Mouse (Mus musculus) MEL (cell line): ENCODE measurements at regions not wholly inside any gene's neighbourhood (a gene's known extent, or its start where the extent isn't known, plus 50 kb on each side); places are given as distances from the start of the nearest gene placed in this dataset.
A peak's percentile ranks its signal among the peaks of the same experiment; 100 is the strongest.

Source experiments
- CHD2 ChIP-seq: IDR thresholded peaks from 2 replicates; pipeline ENCODE4 v1.6.1; 2011; ENCODE audit warnings: low read length, improper control_type of control experiment
- CTCF ChIP-seq, 3 experiments: IDR thresholded peaks in 2 of 3; conservative IDR thresholded peaks in 1 of 3; 2 replicates each; pipeline ENCODE4 v1.5.1; 2011 to 2012; ENCODE audit warnings: low read length in 3 of 3, low read depth in 2 of 3, mild to moderate bottlenecking in 2 of 3, improper control_type of control experiment in 1 of 3, inconsistent platforms in 1 of 3, mixed read lengths in 1 of 3, moderate library complexity in 1 of 3; ENCODE audit not compliant: control insufficient read depth in 1 of 3, insufficient read depth in 1 of 3, poor library complexity in 1 of 3, severe bottlenecking in 1 of 3
- HCFC1 ChIP-seq: IDR thresholded peaks from 2 replicates; pipeline ENCODE4 v1.6.1; 2012; ENCODE audit warnings: low read depth, mild to moderate bottlenecking, inconsistent platforms, low read length, improper control_type of control experiment, moderate library complexity
- MAX ChIP-seq: IDR thresholded peaks from 2 replicates; pipeline ENCODE4 v1.6.1; 2011; ENCODE audit warnings: low read length, improper control_type of control experiment
- MEF2A ChIP-seq: IDR thresholded peaks from 2 replicates; pipeline ENCODE4 v1.6.1; 2014; ENCODE audit warnings: low read depth, mild to moderate bottlenecking, inconsistent platforms, low read length, improper control_type of control experiment; ENCODE audit not compliant: poor library complexity, insufficient replicate concordance, severe bottlenecking; ENCODE audit errors: extremely low read depth
- NRF1 ChIP-seq: IDR thresholded peaks from 2 replicates; pipeline ENCODE4 v1.6.1; 2014; ENCODE audit warnings: low read depth, mild to moderate bottlenecking, inconsistent platforms, low read length, improper control_type of control experiment, moderate library complexity; ENCODE audit not compliant: poor library complexity, insufficient read depth, severe bottlenecking
- POLR2AphosphoS5 ChIP-seq: IDR thresholded peaks from 2 replicates; pipeline ENCODE4 v1.6.1; 2012; ENCODE audit warnings: low read depth, borderline replicate concordance, mild to moderate bottlenecking, inconsistent platforms, low read length, moderate library complexity, mixed read lengths
- SIN3A ChIP-seq: IDR thresholded peaks from 2 replicates; pipeline ENCODE4 v1.6.1; 2012; ENCODE audit warnings: low read length, improper control_type of control experiment, inconsistent platforms
- TAL1 ChIP-seq: IDR thresholded peaks from 2 replicates; pipeline ENCODE4 v1.6.1; 2012; ENCODE audit warnings: mild to moderate bottlenecking, inconsistent platforms, low read length, moderate library complexity, mixed read lengths
- TBP ChIP-seq: IDR thresholded peaks from 2 replicates; pipeline ENCODE4 v1.8.0; 2011; ENCODE audit warnings: low read depth, low read length, improper control_type of control experiment
- ZKSCAN1 ChIP-seq: IDR thresholded peaks from 2 replicates; pipeline ENCODE4 v1.6.1; 2012; ENCODE audit warnings: low read depth, mild to moderate bottlenecking, inconsistent platforms, low read length, improper control_type of control experiment, moderate library complexity
- ZNF384 ChIP-seq: IDR thresholded peaks from 2 replicates; pipeline ENCODE4 v1.6.1; 2012; ENCODE audit warnings: low read depth, mild to moderate bottlenecking, inconsistent platforms, low read length, improper control_type of control experiment

DNA sequence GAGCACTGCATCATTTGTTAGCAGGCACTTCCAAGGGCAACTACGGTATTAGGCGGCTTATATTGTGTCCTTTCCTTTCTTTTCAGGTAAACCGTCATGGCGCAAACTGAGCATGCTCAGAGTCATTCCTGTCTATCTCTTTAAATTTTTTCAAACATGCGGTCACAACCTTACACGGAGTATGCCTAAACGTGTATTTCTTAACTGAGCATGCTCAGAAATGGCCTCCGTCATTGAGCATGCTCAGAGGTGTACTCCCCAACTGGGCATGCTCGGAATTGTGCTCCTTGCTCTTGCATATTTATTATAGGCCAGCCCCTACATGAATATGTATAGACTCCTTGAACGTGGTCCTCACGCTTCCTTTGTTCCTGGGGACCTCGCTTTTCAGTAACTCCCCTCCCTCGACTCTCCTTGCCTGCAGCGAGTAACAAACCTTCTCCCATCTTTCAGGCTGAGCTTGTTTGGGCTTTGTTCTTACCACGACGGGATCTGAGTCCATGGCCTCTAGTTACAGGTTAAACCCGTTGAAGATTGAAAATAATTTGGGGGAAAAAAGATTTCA is 50.1 kb upstream of the Ddx3x start:
- TF ChIP-seq TBP (peak; percentile 81), ZNF384 (peak; percentile 90), TAL1 (no peak), CTCF (IDR thresholded peaks at IDR 0.05 in 2 of 3, conservative IDR thresholded peaks at IDR 0.05 in 1 of 3; ENCODE audit: control insufficient read depth in 1 of 3, insufficient read depth in 1 of 3, low read depth in 2 of 3, low read length in 3 of 3, poor library complexity in 1 of 3, severe bottlenecking in 1 of 3) (no peak), HCFC1 (peak; percentile 85), ZKSCAN1 (no peak), SIN3A (peak; percentile 90), MEF2A (no peak), POLR2AphosphoS5 (no peak; the same call in 1 of the 2 replicates), CHD2 (no peak), NRF1 (peak; percentile 99), MAX (peak; percentile 93)
